ENCODE assay signal across 18 mouse cellular contexts in the genomic region with DNA sequence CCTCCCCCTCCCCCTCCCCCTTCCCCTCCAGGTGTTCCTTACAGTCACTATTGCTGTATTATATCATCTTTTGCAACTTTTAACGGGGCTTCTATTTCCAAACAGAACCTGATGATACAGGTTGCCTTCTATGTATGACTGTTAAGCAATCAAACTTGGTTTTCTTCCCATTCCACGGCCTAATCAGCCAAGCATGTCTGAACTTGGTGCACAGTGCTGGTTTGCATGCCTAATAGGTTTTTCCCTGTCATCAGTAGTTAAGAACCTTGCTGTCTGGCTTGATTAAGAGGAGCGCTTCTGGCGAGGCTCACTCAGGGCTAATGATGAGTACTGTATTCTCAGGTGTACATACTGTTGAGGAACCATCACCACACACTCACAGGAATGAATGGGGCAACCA. TPM values are rescaled to one million over a fixed set of nuclear protein-coding genes. Genes with fewer than 3 reads are reported as not detected.
DNase-seq lines count a peak whose midpoint lies in the region; ATAC-seq and TF ChIP-seq lines count a peak whose summit lies in the region.
"Had no signal": no experiment of that assay in that cellular context is flagged by ENCODE, and none has a peak within 500 bp of the region (broad histone marks: within the 10 kb centered on the region; RNA-seq: fewer than 3 reads in every experiment).

No protein-coding gene starts in this region.

- no peak for TF ChIP-seq CTCF in kidney, adult 2 months (conservative IDR thresholded peaks at IDR 0.05; ENCODE audit: insufficient read depth, insufficient read length, low read depth, low read length)

- H3K27me3 ChIP-seq in kidney, adult 2 months (replicated peaks; ENCODE audit: control insufficient read depth, insufficient read depth, low read length) = no peaks in the 10 kb centered on the region
- H3K27me3 ChIP-seq in kidney, embryonic 15.5 days = no peaks in the 10 kb centered on the region
- H3K27me3 ChIP-seq: heart, embryonic 15.5 days had no signal

- no peak overlapping the region for H3K4me2 ChIP-seq in kidney, embryonic 15.5 days
- H3K4me2 ChIP-seq: heart, embryonic 15.5 days had no signal

- no peaks in the 10 kb centered on the region for H3K9me3 ChIP-seq in kidney, embryonic 15.5 days (replicated peaks)
- H3K9me3 ChIP-seq: heart, embryonic 15.5 days had no signal

- 31% methylated on average over 4 of the region's 4 CpGs for WGBS in kidney, adult 2 months
- 60% methylated on average over 4 of the region's 4 CpGs for WGBS in kidney, embryonic 15.5 days

- H3K27ac ChIP-seq in kidney, adult 2 months (ENCODE audit: insufficient read depth, low read depth, low read length) = peak overlapping the region; percentile 58; the same call in 1 of the 2 replicates
- H3K27ac ChIP-seq in kidney, embryonic 15.5 days = no peak overlapping the region
- H3K27ac ChIP-seq: heart, adult 2 months; heart, embryonic 15.5 days; liver, embryonic 14.5 days had no signal

- ATAC-seq in kidney, embryonic 15.5 days (replicated peaks; ENCODE audit: low FRiP score) = no peak

- H3K4me3 ChIP-seq in kidney, adult 2 months (ENCODE audit: insufficient read depth, low read depth, low read length) = no peak overlapping the region
- no peak overlapping the region for H3K4me3 ChIP-seq in kidney, embryonic 15.5 days (replicated peaks)
- H3K4me3 ChIP-seq: heart, adult 2 months; heart, embryonic 15.5 days; myocyte had no signal

- TF ChIP-seq POLR2A in kidney, adult 2 months (IDR thresholded peaks at IDR 0.05; ENCODE audit: low read depth, low read length) = no peak

- no peaks in the 10 kb centered on the region for H3K36me3 ChIP-seq in kidney, adult 2 months (ENCODE audit: control insufficient read depth, insufficient read depth, low read length)
- H3K36me3 ChIP-seq in kidney, embryonic 15.5 days = no peaks in the 10 kb centered on the region
- H3K36me3 ChIP-seq: heart, embryonic 15.5 days had no signal

- peak; percentile 86 for DNase-seq in kidney, adult 2 months
- peak; percentile 31 for DNase-seq in urinary bladder, postnatal 14 days (ENCODE audit: low spot score)
- DNase-seq in urinary bladder, postnatal 25 days (ENCODE audit: low spot score) = no peak
- DNase-seq in kidney, adult 9 months = peak; percentile 87
- DNase-seq in embryo, embryonic 9.5 days (ENCODE audit: extremely low spot score) = no peak
- DNase-seq in ovary, postnatal 36 days (ENCODE audit: low spot score) = no peak
- DNase-seq: cerebellum, postnatal 10 days; gastrocnemius, postnatal 10 days; heart, adult 2 months; layer of hippocampus, postnatal 36 days; left cerebral cortex, postnatal 4 days; lung, postnatal 10 days; midbrain, embryonic 14.5 days; right cerebral cortex, adult 18-20 months had no signal

- H3K9ac ChIP-seq in kidney, embryonic 15.5 days = no peak overlapping the region
- H3K9ac ChIP-seq: heart, embryonic 15.5 days; liver, embryonic 14.5 days had no signal

- H3K4me1 ChIP-seq in kidney, adult 2 months (ENCODE audit: control insufficient read depth, insufficient read depth, low read length) = peaks cover 44% of the 10 kb centered on the region
- peaks cover 40% of the 10 kb centered on the region for H3K4me1 ChIP-seq in kidney, embryonic 15.5 days

RNA-seq across cellular contexts. Expression of a gene that starts 25.5 kb away (rescaled TPM):
- polyA plus RNA-seq in kidney, adult 2 months (2012; rRNA removed) = 30.0 and 31.6 TPM in 2 replicates
- polyA plus RNA-seq in kidney, embryonic 15.5 days (2015; fragmentation: Nextera tagmentation; extraction: Ambion mirVana) = 26.7 and 28.8 TPM in 2 replicates

Comparison
In these comparisons a context has a peak if more than half of its experiments do, and no peak if none do; other contexts are left out.
1. DNase-seq: peak in kidney, adult 2 months (single experiment), urinary bladder, postnatal 14 days (single experiment) and kidney, adult 9 months (single experiment); none in urinary bladder, postnatal 25 days (single experiment), embryo, embryonic 9.5 days (single experiment) and ovary, postnatal 36 days (single experiment).